Mouse (Mus musculus) CH12.LX (cell line): ENCODE data around the gene Pgr. TPM values are rescaled to one million over a fixed set of nuclear protein-coding genes. Genes with fewer than 3 reads are reported as not detected.

Experiments
- DNase-seq: peaks from one replicate; pipeline ENCODE4 v3.0.0-alpha.2; 2013; ENCODE audit errors: extremely low read depth
- H3K27ac ChIP-seq: 2 replicates; pipeline ENCODE4 v1.5.1; 2012; ENCODE audit warnings: low read depth, mild to moderate bottlenecking, control low read depth, moderate library complexity; ENCODE audit not compliant: insufficient read depth
- H3K27me3 ChIP-seq: replicated peaks from 2 replicates; pipeline ENCODE3; 2012; ENCODE audit warnings: inconsistent platforms
- H3K36me3 ChIP-seq, 2 experiments: replicated peaks in 1 of 2; 2 replicates each; pipeline versions ENCODE3 to v1.6.1; 2012; ENCODE audit warnings: inconsistent platforms in 1 of 2, low read length in 1 of 2, mild to moderate bottlenecking in 1 of 2, mixed read lengths in 1 of 2, moderate library complexity in 1 of 2; ENCODE audit not compliant: control insufficient read depth in 1 of 2, insufficient read depth in 1 of 2
- H3K4me1 ChIP-seq, 2 experiments: 2 replicates each; pipeline ENCODE4 v1.6.1; 2012; ENCODE audit warnings: inconsistent platforms in 1 of 2, moderate library complexity in 1 of 2; ENCODE audit not compliant: insufficient read depth in 2 of 2, control insufficient read depth in 1 of 2
- H3K4me2 ChIP-seq: 2 replicates; pipeline ENCODE4 v1.6.1; 2012; ENCODE audit warnings: low read depth, mild to moderate bottlenecking, control low read depth; ENCODE audit not compliant: poor library complexity, insufficient read depth, severe bottlenecking
- H3K4me3 ChIP-seq, 3 experiments: fragments of 150-350 bp in 1 of 3; sonication (generic) in 1 of 3; replicated peaks in 1 of 3; 2 replicates each; pipeline versions ENCODE3 to v1.5.1; 2011 to 2012; ENCODE audit warnings: low read depth in 2 of 3, low read length in 2 of 3, mild to moderate bottlenecking in 2 of 3, moderate library complexity in 2 of 3, control low read depth in 1 of 3, improper control_type of control experiment in 1 of 3, inconsistent platforms in 1 of 3, mixed read lengths in 1 of 3; ENCODE audit not compliant: poor library complexity in 1 of 3
- H3K79me2 ChIP-seq: replicated peaks from 2 replicates; pipeline ENCODE4 v1.6.1; 2012; ENCODE audit warnings: mild to moderate bottlenecking, moderate library complexity; ENCODE audit not compliant: control insufficient read depth, poor library complexity, insufficient read depth, severe bottlenecking; ENCODE audit errors: extremely low read depth
- H3K9ac ChIP-seq: 2 replicates; pipeline ENCODE4 v1.6.1; 2012; ENCODE audit warnings: low read depth, mild to moderate bottlenecking, control low read depth, moderate library complexity; ENCODE audit not compliant: insufficient read depth
- H3K9me3 ChIP-seq: replicated peaks from 2 replicates; pipeline ENCODE3; 2012; ENCODE audit warnings: low read length, inconsistent platforms, mixed read lengths
- BHLHE40 ChIP-seq: IDR thresholded peaks from 2 replicates; pipeline ENCODE4 v1.6.1; 2011; ENCODE audit warnings: mild to moderate bottlenecking, low read depth, low read length, improper control_type of control experiment
- CHD2 ChIP-seq: IDR thresholded peaks from 2 replicates; pipeline ENCODE4 v1.6.1; 2011; ENCODE audit warnings: low read length, improper control_type of control experiment
- EP300 ChIP-seq: IDR thresholded peaks from 2 replicates; pipeline ENCODE4 v1.6.1; 2011; ENCODE audit warnings: low read length, improper control_type of control experiment
- GABPA ChIP-seq: IDR thresholded peaks from 2 replicates; pipeline ENCODE4 v1.6.1; 2012; ENCODE audit warnings: low read depth, low read length, improper control_type of control experiment, inconsistent platforms; ENCODE audit not compliant: insufficient replicate concordance
- HCFC1 ChIP-seq: IDR thresholded peaks from 2 replicates; pipeline ENCODE4 v1.6.1; 2012; ENCODE audit warnings: low read depth, mild to moderate bottlenecking, inconsistent platforms, low read length, improper control_type of control experiment
- JUND ChIP-seq: conservative IDR thresholded peaks from 2 replicates; pipeline ENCODE4 v1.6.1; 2011; ENCODE audit warnings: low read depth, low read length, improper control_type of control experiment
- MXI1 ChIP-seq: IDR thresholded peaks from 2 replicates; pipeline ENCODE4 v1.6.1; 2011; ENCODE audit warnings: mild to moderate bottlenecking, low read depth, low read length, improper control_type of control experiment
- MYC ChIP-seq: IDR thresholded peaks from 2 replicates; pipeline ENCODE4 v1.6.1; 2011; ENCODE audit warnings: low read depth, mild to moderate bottlenecking, improper control_type of control experiment, low read length
- SMC3 ChIP-seq: IDR thresholded peaks from 2 replicates; pipeline ENCODE4 v1.6.1; 2011; ENCODE audit warnings: low read depth, low read length, improper control_type of control experiment
- TBP ChIP-seq: conservative IDR thresholded peaks from 2 replicates; pipeline ENCODE4 v1.6.1; 2011; ENCODE audit warnings: low read depth, low read length, improper control_type of control experiment
- USF2 ChIP-seq: conservative IDR thresholded peaks from 2 replicates; pipeline ENCODE4 v1.6.1; 2011; ENCODE audit warnings: low read depth, low read length, improper control_type of control experiment
- ZKSCAN1 ChIP-seq: IDR thresholded peaks from 2 replicates; pipeline ENCODE4 v1.6.1; 2012; ENCODE audit warnings: low read depth, inconsistent platforms, low read length, improper control_type of control experiment, borderline replicate concordance
- ZMIZ1 ChIP-seq: IDR thresholded peaks from 2 replicates; pipeline ENCODE4 v1.6.1; 2012; ENCODE audit warnings: low read depth, mild to moderate bottlenecking, inconsistent platforms, low read length, improper control_type of control experiment
- dilution Hi-C: fragments of 300-500 bp; cut with MboI; formaldehyde crosslinking; loops from 2 replicates; pipeline ENCODE4 v1.14.3; 2020; ENCODE audit warnings: low sequenced_read_pairs; ENCODE audit not compliant: extremely low pct_unique_long_range_greater_than_20kb, extremely low pct_ligation_motif_present
- in situ Hi-C: fragments of 300-500 bp; cut with MboI; formaldehyde crosslinking; loops from 3 replicates; pipeline ENCODE4 v1.14.3; 2019; ENCODE audit warnings: low sequenced_read_pairs, low pct_ligation_motif_present, low pct_unique_long_range_greater_than_20kb, mixed read lengths
- polyA plus RNA-seq: library from polyadenylated mRNA; unstranded; fragments of >175 nt; gene quantifications from 2 replicates; pipeline ENCODE4 v1.2.1, GENCODE M21; 2012; ENCODE audit warnings: low read depth; ENCODE audit not compliant: insufficient read length
- total RNA-seq, 2 experiments: library from RNA; depleted of rRNA; stranded (reverse); fragments of 300-350 nt in 1 of 2; fragments of >200 nt in 1 of 2; gene quantifications; 2 replicates each; pipeline ENCODE4 v1.2.3; 2012 to 2014

Gene Pgr
- total RNA-seq (2012; rRNA removed), result not detected in 2 replicates
- total RNA-seq (2014; rRNA removed), result not detected in 2 replicates
- polyA plus RNA-seq, result not detected in 2 replicates

GRCm38 (mm10) chr9:8899616-8900202 lies at the start of gene Pgr:
Gene Pgr, plus strand, starts transcription at chr9:8899833.
- TF ChIP-seq JUND (no peak), ZMIZ1 (no peak), ZKSCAN1 (no peak)
- Histone ChIP-seq H3K4me1 (no peaks in the 10 kb centered on the region), H3K27me3 (no peaks in the 10 kb centered on the region), H3K4me2 (no peak within 1 kb of the TSS), H3K27ac (no peak within 1 kb of the TSS), H3K9me3 (peaks cover 17% of the 10 kb centered on the region), H3K4me3 (no peak within 1 kb of the TSS), H3K9ac (no peak within 1 kb of the TSS), H3K79me2 (no peaks in the 10 kb centered on the region), H3K36me3 (no peaks in the 10 kb centered on the region)
- no peak for DNase-seq
- dilution Hi-C loops (no loop called here), in situ Hi-C loops (no loop called here)

DNA sequence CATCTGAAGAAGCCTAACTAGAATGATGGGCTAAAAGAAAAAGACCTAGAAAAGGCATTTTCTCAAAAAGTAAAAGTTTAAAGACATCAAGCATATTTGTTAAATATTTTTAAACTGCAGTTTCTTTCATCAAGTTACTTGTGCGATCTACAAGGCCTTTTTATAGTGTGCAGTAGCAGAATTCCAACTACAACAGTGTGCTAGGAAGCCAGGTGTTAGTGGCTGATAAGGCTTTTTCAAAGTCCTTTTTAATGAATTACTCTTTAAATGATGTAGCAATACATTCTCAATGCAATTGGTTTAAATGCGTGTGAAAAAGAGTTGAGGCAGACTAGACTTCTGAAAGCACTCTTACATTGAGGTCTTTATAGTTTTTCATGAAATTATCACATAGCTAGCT lies 42.2 kb upstream of the Pgr start:
- DNase-seq, result no peak
- TF ChIP-seq SMC3 (no peak), MXI1 (no peak), BHLHE40 (no peak)
- no peak overlapping the region for H3K9ac ChIP-seq
- H3K79me2 ChIP-seq, result no peaks in the 10 kb centered on the region
- dilution Hi-C loops, result no loop called here
- H3K4me1 ChIP-seq, result no peaks in the 10 kb centered on the region
- no peaks in the 10 kb centered on the region for H3K36me3 ChIP-seq
- H3K27ac ChIP-seq, result no peak overlapping the region
- H3K4me2 ChIP-seq, result no peak overlapping the region
- no peaks in the 10 kb centered on the region for H3K9me3 ChIP-seq
- in situ Hi-C loops, result no loop called here
- no peak overlapping the region for H3K4me3 ChIP-seq
- H3K27me3 ChIP-seq, result no peaks in the 10 kb centered on the region

GRCm38 (mm10) chr9:8868511-8868910 lies 31.1 kb upstream of the Pgr start:
- in situ Hi-C loops, result no loop called here
- no peaks in the 10 kb centered on the region for H3K79me2 ChIP-seq
- DNase-seq, result no peak
- no peaks in the 10 kb centered on the region for H3K27me3 ChIP-seq
- dilution Hi-C loops, result no loop called here
- no peaks in the 10 kb centered on the region for H3K4me1 ChIP-seq
- H3K9me3 ChIP-seq, result no peaks in the 10 kb centered on the region
- no peak overlapping the region for H3K4me2 ChIP-seq
- H3K4me3 ChIP-seq, result no peak overlapping the region
- no peaks in the 10 kb centered on the region for H3K36me3 ChIP-seq
- H3K9ac ChIP-seq, result no peak overlapping the region
- H3K27ac ChIP-seq, result no peak overlapping the region
- TF ChIP-seq TBP (no peak), EP300 (no peak), GABPA (no peak), USF2 (no peak), MYC (no peak), HCFC1 (no peak), CHD2 (no peak)
